Mouse (Mus musculus): Measurements from ENCODE around the gene Btf3. TPM values are rescaled to one million over a fixed set of nuclear protein-coding genes. Genes with fewer than 3 reads are reported as not detected.

Gene Btf3
- polyA plus RNA-seq, 1 experiment: 80.5 TPM

GRCm38 (mm10) chr13:98358424-98359181 lies 41.8 kb upstream of the Btf3 start:
- Histone ChIP-seq H3K4me1 (ENCODE audit: control insufficient read depth, insufficient read depth, insufficient read length, low read length) (peaks cover 8% of the 10 kb centered on the region), H3K4me3 (ENCODE audit: low read depth, low read length) (no peak overlapping the region), H3K36me3 (ENCODE audit: control insufficient read depth, insufficient read depth, low read length) (no peaks in the 10 kb centered on the region), H3K27ac (ENCODE audit: insufficient read depth, low read depth, low read length) (no peak overlapping the region), H3K27me3 (ENCODE audit: control insufficient read depth, insufficient read depth, low read length) (peaks cover 77% of the 10 kb centered on the region)
- 7% methylated on average over 23 of the region's 23 CpGs for WGBS
- TF ChIP-seq CTCF (IDR thresholded peaks at IDR 0.05; ENCODE audit: extremely low read depth, insufficient read length, insufficient replicate concordance, low read depth, low read length): no peak
- no peak for TF ChIP-seq POLR2A (IDR thresholded peaks at IDR 0.05; ENCODE audit: low read depth, low read length)

GRCm38 (mm10) chr13:98357433-98358423 lies 40.9 kb upstream of the Btf3 start:
- WGBS: 8% methylated on average over 18 of the region's 18 CpGs
- no peaks in the 10 kb centered on the region for H3K36me3 ChIP-seq (ENCODE audit: control insufficient read depth, insufficient read depth, low read length)
- TF ChIP-seq CTCF (IDR thresholded peaks at IDR 0.05; ENCODE audit: extremely low read depth, insufficient read length, insufficient replicate concordance, low read depth, low read length) (no peak), POLR2A (IDR thresholded peaks at IDR 0.05; ENCODE audit: low read depth, low read length) (no peak)
- peaks cover 8% of the 10 kb centered on the region for H3K4me1 ChIP-seq (ENCODE audit: control insufficient read depth, insufficient read depth, insufficient read length, low read length)
- H3K27me3 ChIP-seq (ENCODE audit: control insufficient read depth, insufficient read depth, low read length): peaks cover 80% of the 10 kb centered on the region
- H3K4me3 ChIP-seq (ENCODE audit: low read depth, low read length): no peak overlapping the region
- H3K27ac ChIP-seq (ENCODE audit: insufficient read depth, low read depth, low read length): no peak overlapping the region

- no peak overlapping the region for H3K4me3 ChIP-seq (ENCODE audit: low read depth, low read length)
- peaks cover 81% of the 10 kb centered on the region for H3K27me3 ChIP-seq (ENCODE audit: control insufficient read depth, insufficient read depth, low read length)
- no peaks in the 10 kb centered on the region for H3K36me3 ChIP-seq (ENCODE audit: control insufficient read depth, insufficient read depth, low read length)
- WGBS: 13% methylated on average over 6 of the region's 6 CpGs
- H3K4me1 ChIP-seq (ENCODE audit: control insufficient read depth, insufficient read depth, insufficient read length, low read length): peaks cover 8% of the 10 kb centered on the region
- no peak for TF ChIP-seq POLR2A (IDR thresholded peaks at IDR 0.05; ENCODE audit: low read depth, low read length)
- TF ChIP-seq CTCF (IDR thresholded peaks at IDR 0.05; ENCODE audit: extremely low read depth, insufficient read length, insufficient replicate concordance, low read depth, low read length): no peak
- no peak overlapping the region for H3K27ac ChIP-seq (ENCODE audit: insufficient read depth, low read depth, low read length)
Observed at GRCm38 (mm10) chr13:98356973-98357425, 40.2 kb upstream of the Btf3 start.

GRCm38 (mm10) chr13:98356176-98356972 lies 39.6 kb upstream of the Btf3 start:
- TF ChIP-seq POLR2A (IDR thresholded peaks at IDR 0.05; ENCODE audit: low read depth, low read length) (no peak), CTCF (IDR thresholded peaks at IDR 0.05; ENCODE audit: extremely low read depth, insufficient read length, insufficient replicate concordance, low read depth, low read length) (no peak)
- Histone ChIP-seq H3K27ac (ENCODE audit: insufficient read depth, low read depth, low read length) (no peak overlapping the region), H3K36me3 (ENCODE audit: control insufficient read depth, insufficient read depth, low read length) (no peaks in the 10 kb centered on the region), H3K27me3 (ENCODE audit: control insufficient read depth, insufficient read depth, low read length) (peaks cover 85% of the 10 kb centered on the region), H3K4me1 (ENCODE audit: control insufficient read depth, insufficient read depth, insufficient read length, low read length) (peaks cover 8% of the 10 kb centered on the region), H3K4me3 (ENCODE audit: low read depth, low read length) (no peak overlapping the region; the same call in 1 of the 2 replicates)
- WGBS: 16% methylated on average over 9 of the region's 9 CpGs

GRCm38 (mm10) chr13:98355559-98356111 lies 38.8 kb upstream of the Btf3 start:
- Histone ChIP-seq H3K4me1 (ENCODE audit: control insufficient read depth, insufficient read depth, insufficient read length, low read length) (peaks cover 8% of the 10 kb centered on the region), H3K27ac (ENCODE audit: insufficient read depth, low read depth, low read length) (no peak overlapping the region), H3K36me3 (ENCODE audit: control insufficient read depth, insufficient read depth, low read length) (no peaks in the 10 kb centered on the region), H3K27me3 (ENCODE audit: control insufficient read depth, insufficient read depth, low read length) (peaks cover 85% of the 10 kb centered on the region), H3K4me3 (ENCODE audit: low read depth, low read length) (peak overlapping the region; percentile 53)
- WGBS: 1% methylated on average over 81 of the region's 81 CpGs
- TF ChIP-seq POLR2A (IDR thresholded peaks at IDR 0.05; ENCODE audit: low read depth, low read length): no peak
- no peak for TF ChIP-seq CTCF (IDR thresholded peaks at IDR 0.05; ENCODE audit: extremely low read depth, insufficient read length, insufficient replicate concordance, low read depth, low read length)

GRCm38 (mm10) chr13:98354871-98355558 lies 38.2 kb upstream of the Btf3 start:
- Histone ChIP-seq H3K27me3 (ENCODE audit: control insufficient read depth, insufficient read depth, low read length) (peaks cover 84% of the 10 kb centered on the region), H3K36me3 (ENCODE audit: control insufficient read depth, insufficient read depth, low read length) (no peaks in the 10 kb centered on the region), H3K27ac (ENCODE audit: insufficient read depth, low read depth, low read length) (no peak overlapping the region), H3K4me3 (ENCODE audit: low read depth, low read length) (peak overlapping the region; percentile 53), H3K4me1 (ENCODE audit: control insufficient read depth, insufficient read depth, insufficient read length, low read length) (peaks cover 8% of the 10 kb centered on the region)
- TF ChIP-seq POLR2A (IDR thresholded peaks at IDR 0.05; ENCODE audit: low read depth, low read length) (no peak), CTCF (IDR thresholded peaks at IDR 0.05; ENCODE audit: extremely low read depth, insufficient read length, insufficient replicate concordance, low read depth, low read length) (no peak)
- 1% methylated on average over 99 of the region's 102 CpGs for WGBS

All from small intestine, adult 2 months (tissue).